Mouse (Mus musculus) limb, embryonic 15.5 days (tissue): Measurements from ENCODE around the gene Adamts3. TPM values are rescaled to one million over a fixed set of nuclear protein-coding genes. Genes with fewer than 3 reads are reported as not detected.

Source experiments
- ATAC-seq: fragments of 200-750 bp; cut with Nextera tagmentation; 2 replicates; pipeline ENCODE4 v1.8.0; 2017; ENCODE audit warnings: low read depth, moderate TSS enrichment; ENCODE audit not compliant: insufficient number of reproducible peaks, low FRiP score, low TSS enrichment
- H3K27ac ChIP-seq: fragments of 300-500 bp; sonication (generic); 2 replicates; pipeline ENCODE4 v1.5.1; 2015; ENCODE audit warnings: moderate library complexity, mild to moderate bottlenecking, inconsistent platforms
- H3K27me3 ChIP-seq: fragments of 300-500 bp; sonication (generic); 2 replicates; pipeline ENCODE4 v1.6.1; 2015; ENCODE audit warnings: inconsistent platforms
- H3K36me3 ChIP-seq: fragments of 300-500 bp; sonication (generic); 2 replicates; pipeline ENCODE4 v1.6.1; 2015; ENCODE audit warnings: inconsistent platforms
- H3K4me1 ChIP-seq: fragments of 300-500 bp; sonication (generic); 2 replicates; pipeline ENCODE4 v1.6.1; 2015; ENCODE audit warnings: inconsistent platforms
- H3K4me2 ChIP-seq: fragments of 300-500 bp; sonication (generic); 2 replicates; pipeline ENCODE4 v1.6.1; 2015; ENCODE audit warnings: mild to moderate bottlenecking, inconsistent platforms
- H3K4me3 ChIP-seq: fragments of 300-500 bp; sonication (generic); 2 replicates; pipeline ENCODE4 v1.5.1; 2015; ENCODE audit warnings: mild to moderate bottlenecking, inconsistent platforms
- H3K9ac ChIP-seq: fragments of 300-500 bp; sonication (generic); 2 replicates; pipeline ENCODE4 v1.6.1; 2015; ENCODE audit warnings: inconsistent platforms
- H3K9me3 ChIP-seq: fragments of 300-500 bp; sonication (generic); 2 replicates; pipeline ENCODE4 v1.6.1; 2016; ENCODE audit warnings: inconsistent platforms
- WGBS: fragments of 180-500 bp; shearing (Covaris S2); methylation state at CpG from one replicate; pipeline ENCODE4 v1.1.7; 2015; 5-methylcytosine and 5-hydroxymethylcytosine counted together
- polyA plus RNA-seq: library from polyadenylated mRNA; unstranded; fragments of >200 nt; fragmentation: Nextera tagmentation; extraction: Ambion mirVana; gene quantifications from 2 replicates; pipeline ENCODE4 v1.2.1, GENCODE M21; 2015

The Adamts3 gene
- polyA plus RNA-seq, 1 experiment from 2014 or later, result 7.5 TPM

GRCm38 (mm10) chr5:89679871-89680536 is 203.1 kb downstream of the Adamts3 start:
- no peak overlapping the region for H3K27ac ChIP-seq
- no peak overlapping the region for H3K9ac ChIP-seq
- H3K4me3 ChIP-seq, result no peak overlapping the region
- no peaks in the 10 kb centered on the region for H3K4me1 ChIP-seq
- no peaks in the 10 kb centered on the region for H3K9me3 ChIP-seq
- peaks cover 12% of the 10 kb centered on the region; the same call in 1 of the 2 replicates for H3K36me3 ChIP-seq
- H3K4me2 ChIP-seq, result no peak overlapping the region
- no peak for ATAC-seq
- 54% methylated on average over 5 of the region's 5 CpGs for WGBS
- H3K27me3 ChIP-seq, result no peaks in the 10 kb centered on the region

- no peaks in the 10 kb centered on the region for H3K4me1 ChIP-seq
- no peak overlapping the region for H3K4me3 ChIP-seq
- no peak overlapping the region for H3K27ac ChIP-seq
- no peaks in the 10 kb centered on the region for H3K9me3 ChIP-seq
- no peak for ATAC-seq
- no peaks in the 10 kb centered on the region for H3K27me3 ChIP-seq
- no peak overlapping the region for H3K9ac ChIP-seq
- 90% methylated on average over 4 of the region's 4 CpGs for WGBS
- H3K4me2 ChIP-seq, result no peak overlapping the region
- peaks cover 7% of the 10 kb centered on the region; the same call in 1 of the 2 replicates for H3K36me3 ChIP-seq
Measured at GRCm38 (mm10) chr5:89678148-89678547, 205.0 kb downstream of the Adamts3 start.

- WGBS, result 74% methylated on average over 9 of the region's 9 CpGs
- no peaks in the 10 kb centered on the region for H3K9me3 ChIP-seq
- H3K4me1 ChIP-seq, result no peaks in the 10 kb centered on the region
- no peak overlapping the region for H3K4me3 ChIP-seq
- H3K4me2 ChIP-seq, result no peak overlapping the region
- no peak overlapping the region for H3K27ac ChIP-seq
- H3K36me3 ChIP-seq, result peaks cover 7% of the 10 kb centered on the region; the same call in 1 of the 2 replicates
- no peaks in the 10 kb centered on the region for H3K27me3 ChIP-seq
- no peak for ATAC-seq
- no peak overlapping the region for H3K9ac ChIP-seq
Measured at GRCm38 (mm10) chr5:89674066-89674848, 208.9 kb downstream of the Adamts3 start.

DNA sequence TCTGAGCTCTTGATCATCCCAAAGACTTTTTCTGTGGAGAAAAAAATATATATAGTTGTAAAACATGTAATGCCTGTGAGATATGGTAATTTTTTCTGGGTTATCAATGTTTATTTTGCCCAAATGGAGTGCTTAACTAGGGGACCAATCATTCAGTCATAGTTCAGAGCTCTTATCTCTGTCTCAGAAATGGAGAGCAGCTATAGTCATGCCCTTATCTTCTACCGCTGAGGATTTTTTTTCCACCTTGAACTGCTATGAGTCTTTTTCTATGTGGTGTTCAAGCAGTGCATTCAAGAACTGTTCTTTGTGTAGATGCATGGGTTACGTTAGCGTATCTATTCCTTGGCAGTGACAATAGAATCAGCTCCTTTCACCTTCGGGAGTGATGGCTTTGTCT is 210.2 kb downstream of the Adamts3 start:
- Histone ChIP-seq H3K4me2 (no peak overlapping the region), H3K4me3 (no peak overlapping the region), H3K4me1 (no peaks in the 10 kb centered on the region), H3K9ac (no peak overlapping the region), H3K36me3 (peaks cover 7% of the 10 kb centered on the region; the same call in 1 of the 2 replicates), H3K27ac (no peak overlapping the region), H3K9me3 (no peaks in the 10 kb centered on the region), H3K27me3 (no peaks in the 10 kb centered on the region)
- 88% methylated on average over 4 of the region's 4 CpGs for WGBS
- ATAC-seq, result no peak

DNA sequence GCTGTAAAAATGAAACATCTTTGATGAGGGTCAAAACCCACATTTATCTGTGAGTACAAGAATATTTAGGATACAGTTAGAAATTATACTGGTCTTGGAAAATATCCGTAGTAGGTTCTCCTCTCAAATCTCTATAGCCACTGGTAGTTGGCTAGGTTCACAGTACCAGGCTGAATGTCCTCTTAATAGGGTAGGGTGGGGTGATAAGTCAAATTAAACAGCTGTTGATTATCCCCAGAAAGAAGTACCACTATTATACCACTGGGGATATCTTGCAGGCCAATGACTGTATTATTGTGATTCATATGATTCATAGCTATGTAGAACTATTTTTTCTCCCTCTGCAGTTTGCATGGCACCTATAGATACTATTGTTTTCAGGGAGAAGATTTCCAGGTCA is 228.8 kb downstream of the Adamts3 start:
- H3K36me3 ChIP-seq, result no peaks in the 10 kb centered on the region
- H3K4me1 ChIP-seq, result no peaks in the 10 kb centered on the region
- H3K4me3 ChIP-seq, result no peak overlapping the region
- H3K4me2 ChIP-seq, result no peak overlapping the region
- no peaks in the 10 kb centered on the region for H3K27me3 ChIP-seq
- ATAC-seq, result no peak
- H3K27ac ChIP-seq, result no peak overlapping the region
- H3K9ac ChIP-seq, result no peak overlapping the region
- 90% methylated on average over 1 of the region's 1 CpGs for WGBS
- H3K9me3 ChIP-seq, result no peaks in the 10 kb centered on the region

GRCm38 (mm10) chr5:89653862-89654261 is 229.3 kb downstream of the Adamts3 start:
- no peaks in the 10 kb centered on the region for H3K27me3 ChIP-seq
- H3K4me2 ChIP-seq, result no peak overlapping the region
- H3K9ac ChIP-seq, result no peak overlapping the region
- no peaks in the 10 kb centered on the region for H3K4me1 ChIP-seq
- H3K9me3 ChIP-seq, result no peaks in the 10 kb centered on the region
- H3K4me3 ChIP-seq, result no peak overlapping the region
- ATAC-seq, result no peak
- H3K36me3 ChIP-seq, result no peaks in the 10 kb centered on the region
- WGBS, result 78% methylated on average over 2 of the region's 2 CpGs
- no peak overlapping the region for H3K27ac ChIP-seq

DNA sequence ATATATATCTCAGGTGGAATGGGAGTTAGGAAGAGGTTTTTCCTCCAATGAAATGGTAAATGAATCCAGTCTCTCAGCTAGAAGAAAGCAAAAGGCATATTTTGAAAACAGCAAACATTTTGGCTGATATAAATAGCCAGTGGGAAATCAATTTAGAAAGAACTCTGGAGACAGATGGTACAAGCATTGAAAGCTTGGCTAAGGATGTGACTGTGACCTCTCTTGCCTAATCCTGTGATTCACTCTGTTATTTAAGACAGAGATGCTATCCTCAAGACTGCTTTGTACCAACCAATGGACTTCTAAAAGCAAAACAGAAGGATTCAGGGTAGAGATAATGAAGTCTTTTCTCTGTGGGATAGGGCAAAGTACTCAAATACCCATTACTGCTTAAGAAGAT is 236.2 kb downstream of the Adamts3 start:
- Histone ChIP-seq H3K27me3 (no peaks in the 10 kb centered on the region), H3K27ac (no peak overlapping the region), H3K4me2 (no peak overlapping the region), H3K36me3 (no peaks in the 10 kb centered on the region), H3K9me3 (no peaks in the 10 kb centered on the region), H3K4me3 (no peak overlapping the region), H3K4me1 (no peaks in the 10 kb centered on the region), H3K9ac (no peak overlapping the region)
- no peak for ATAC-seq

DNA sequence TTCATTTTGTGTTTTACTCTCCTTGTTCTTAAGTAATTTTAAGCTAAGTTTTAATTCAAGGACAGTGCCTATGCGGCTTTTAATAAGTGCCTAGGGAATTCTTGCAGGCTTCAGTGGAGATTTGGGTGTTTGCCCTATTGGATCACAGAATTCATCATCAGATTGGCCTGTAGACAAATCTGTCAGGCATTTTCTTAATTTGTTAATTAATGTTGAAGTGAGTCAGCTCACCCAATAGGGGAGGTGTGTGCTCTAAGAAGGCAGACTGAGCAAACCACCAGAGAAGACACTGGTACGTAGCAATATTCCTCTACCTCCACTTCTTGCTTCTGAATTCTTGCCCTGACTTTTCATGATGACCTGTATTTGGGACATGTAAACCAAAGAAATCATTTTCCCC is 247.7 kb downstream of the Adamts3 start:
- H3K36me3 ChIP-seq, result no peaks in the 10 kb centered on the region
- no peaks in the 10 kb centered on the region for H3K9me3 ChIP-seq
- no peaks in the 10 kb centered on the region for H3K27me3 ChIP-seq
- no peak overlapping the region for H3K4me3 ChIP-seq
- H3K4me2 ChIP-seq, result no peak overlapping the region
- no peak overlapping the region for H3K9ac ChIP-seq
- H3K27ac ChIP-seq, result no peak overlapping the region
- H3K4me1 ChIP-seq, result no peaks in the 10 kb centered on the region
- 81% methylated on average over 2 of the region's 2 CpGs for WGBS
- ATAC-seq, result no peak

- 59% methylated on average over 1 of the region's 1 CpGs for WGBS
- H3K27ac ChIP-seq, result no peak overlapping the region
- ATAC-seq, result no peak
Measured at GRCm38 (mm10) chr5:89631599-89631998, 251.5 kb downstream of the Adamts3 start.

More at GRCm38 (mm10) chr5:89631599-89631998, 251.5 kb downstream of the Adamts3 start:
- H3K4me3 ChIP-seq, result no peak overlapping the region
- no peaks in the 10 kb centered on the region for H3K4me1 ChIP-seq
- H3K36me3 ChIP-seq, result no peaks in the 10 kb centered on the region
- H3K27me3 ChIP-seq, result no peaks in the 10 kb centered on the region
- no peak overlapping the region for H3K9ac ChIP-seq
- no peak overlapping the region for H3K4me2 ChIP-seq
- H3K9me3 ChIP-seq, result no peaks in the 10 kb centered on the region
